Mouse (Mus musculus) inflammation-experienced regulatory T-cells, adult 6 months (primary cell): Measurements from ENCODE around the gene Smarcad1. TPM values are rescaled to one million over a fixed set of nuclear protein-coding genes. Genes with fewer than 3 reads are reported as not detected.
A peak's percentile ranks its signal among the peaks of the same experiment; 100 is the strongest.
"Not testable (repeated sequence)": the region's sequence is repeated elsewhere in the genome, so short reads cannot be mapped to it uniquely, and the experiment has no call there.

Experiments used
- ATAC-seq: one replicate; pipeline ENCODE4 v1.8.0; 2017
- polyA plus RNA-seq, 3 experiments: library from polyadenylated mRNA; unstranded; fragments of 100-300 nt; shearing (Covaris generic); gene quantifications; one replicate each; pipeline ENCODE4 v1.2.1; 2017

Gene Smarcad1
- polyA plus RNA-seq, result 10 to 100 TPM; 33.8 to 56.1 (median 35.1) TPM

DNA sequence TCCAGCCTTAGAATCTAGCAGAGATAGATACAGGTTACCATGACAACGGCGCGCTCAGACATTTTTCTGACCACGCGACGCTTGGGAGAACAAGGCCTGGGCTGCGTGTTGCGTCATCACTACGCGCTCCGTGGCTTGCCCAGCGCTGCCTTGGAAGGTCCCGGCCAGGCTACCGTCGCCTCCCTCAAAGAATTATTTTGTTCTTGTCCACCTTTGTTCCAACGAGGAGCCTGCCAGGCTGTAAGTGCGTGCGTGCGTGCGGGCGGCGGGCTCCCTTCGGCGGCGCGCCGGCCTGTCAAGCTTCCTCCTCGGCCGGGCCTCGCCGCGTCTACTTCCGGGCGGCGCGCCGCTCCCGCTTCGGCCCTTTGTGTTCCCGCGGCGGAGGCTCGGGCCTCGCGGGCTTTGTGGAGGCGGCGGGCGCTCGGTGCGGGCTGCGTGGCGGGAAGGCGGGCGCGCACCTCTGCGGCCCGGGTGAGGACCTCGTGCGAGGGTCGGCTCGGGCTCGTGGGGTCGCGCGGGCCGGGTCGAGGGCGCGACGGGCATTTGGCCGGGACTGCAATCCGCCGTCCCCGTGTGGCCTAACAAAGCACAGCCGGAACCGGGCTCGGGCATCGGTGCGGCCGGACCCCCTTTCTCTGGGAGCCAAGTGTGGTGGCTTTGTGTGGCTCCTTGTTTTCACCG, at the start of gene Smarcad1:
Gene Smarcad1 (plus strand): TSS at position 93 of the 681 bp plus-strand sequence.
- ATAC-seq, result peak; percentile 86

DNA sequence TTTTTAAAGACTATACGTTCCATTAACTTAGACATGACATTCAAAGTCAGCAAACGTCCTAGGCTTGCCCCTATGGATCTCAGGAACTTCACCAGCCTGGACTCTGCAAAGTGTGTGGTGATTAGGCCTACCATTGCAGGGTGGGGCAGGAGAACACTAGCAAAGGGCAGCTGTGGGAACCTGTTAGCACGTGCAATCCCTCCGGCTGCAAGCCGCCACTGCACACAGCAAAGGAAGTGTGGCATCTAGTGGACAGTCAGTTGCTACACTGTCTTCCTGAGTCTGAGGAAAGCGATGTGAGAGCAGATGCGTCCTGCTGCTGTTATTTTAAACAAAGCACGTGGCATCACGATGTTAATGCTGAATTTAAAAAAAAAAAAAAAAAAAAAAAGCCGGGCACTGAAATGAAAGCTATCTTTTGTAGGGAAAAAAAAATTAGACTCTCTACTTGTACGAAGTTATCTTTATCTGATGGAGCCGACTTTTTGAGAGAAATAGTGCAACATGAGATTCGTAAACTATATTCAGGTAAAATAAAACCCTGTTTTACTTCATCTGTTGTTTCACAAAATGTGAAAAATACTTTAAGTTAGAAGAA, 45.5 kb upstream of the Smarcad1 start:
- ATAC-seq, result no peak

DNA sequence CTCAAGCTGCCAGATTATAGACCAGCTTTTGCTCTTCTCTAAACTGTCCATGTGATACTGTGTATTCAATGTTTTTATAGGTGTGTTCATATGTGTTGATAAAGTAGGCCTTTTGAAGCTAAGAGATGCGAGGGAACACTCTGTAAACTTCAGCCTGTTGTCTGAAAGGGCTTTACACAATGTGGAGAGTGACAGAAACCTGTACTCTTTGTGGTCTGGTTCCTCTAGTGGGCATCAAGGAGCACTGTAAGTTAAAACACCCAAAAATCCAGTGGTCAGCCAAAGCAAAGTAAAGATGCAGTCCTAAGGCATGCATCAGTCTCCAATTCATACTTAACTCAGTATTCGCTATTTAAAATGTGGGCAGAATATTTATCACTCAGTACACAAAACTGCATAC, 44.6 kb upstream of the Smarcad1 start:
- no peak for ATAC-seq

DNA sequence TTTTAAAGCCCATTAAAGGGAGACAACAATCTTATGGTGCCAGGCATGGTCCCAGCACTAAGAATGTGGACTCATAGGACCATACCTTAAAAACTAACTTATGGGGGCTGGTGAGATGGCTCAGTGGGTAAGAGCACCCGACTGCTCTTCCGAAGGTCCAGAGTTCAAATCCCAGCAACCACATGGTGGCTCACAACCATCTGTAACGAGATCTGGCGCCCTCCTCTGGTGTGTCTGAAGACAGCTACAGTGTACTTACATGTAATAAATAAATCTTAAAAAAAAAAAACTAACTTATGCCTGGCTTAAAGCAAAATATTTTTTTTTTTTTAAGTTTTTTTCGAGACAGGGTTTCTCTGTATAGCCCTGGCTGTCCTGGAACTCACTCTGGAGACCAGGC, 41.6 kb upstream of the Smarcad1 start:
- ATAC-seq, result not testable (repeated sequence)

DNA sequence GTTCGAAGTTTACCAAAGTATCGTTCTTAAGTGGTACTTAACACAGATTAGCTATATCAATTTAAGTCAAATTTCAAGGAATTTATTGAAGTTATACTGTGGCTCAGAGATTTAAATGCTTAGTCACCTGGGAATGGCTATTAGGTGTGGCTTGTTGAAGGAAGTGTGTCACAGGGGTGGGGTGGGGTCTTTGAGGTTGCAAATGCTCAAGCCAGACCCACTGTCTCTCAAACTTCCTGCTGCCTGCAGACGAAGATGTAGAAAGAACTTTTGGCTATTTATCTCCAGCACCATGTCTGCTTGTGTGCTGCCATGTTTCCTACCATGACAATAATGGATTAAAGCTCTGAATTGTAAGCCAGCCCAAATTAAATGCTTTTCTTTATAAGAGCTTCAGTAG, 40.2 kb upstream of the Smarcad1 start:
- no peak for ATAC-seq

DNA sequence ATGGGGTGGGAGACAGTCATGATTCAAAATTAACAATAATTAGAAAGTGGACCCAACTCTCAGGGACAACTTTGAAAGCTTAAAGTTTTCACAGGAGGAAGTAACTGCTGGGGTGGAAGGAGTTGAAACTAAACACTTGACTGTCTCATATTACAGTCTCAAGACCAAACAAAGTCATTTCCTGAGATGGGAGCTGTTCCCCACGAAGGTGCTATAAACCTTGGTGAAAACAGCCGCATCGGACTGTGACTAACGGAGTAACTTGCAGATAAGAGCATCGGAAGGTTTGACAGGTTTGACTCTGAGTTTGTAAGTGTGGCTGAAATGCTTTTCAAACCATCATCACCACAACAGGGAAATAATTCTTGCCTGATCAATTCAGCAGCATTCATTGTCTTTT, 33.5 kb upstream of the Smarcad1 start:
- no peak for ATAC-seq

DNA sequence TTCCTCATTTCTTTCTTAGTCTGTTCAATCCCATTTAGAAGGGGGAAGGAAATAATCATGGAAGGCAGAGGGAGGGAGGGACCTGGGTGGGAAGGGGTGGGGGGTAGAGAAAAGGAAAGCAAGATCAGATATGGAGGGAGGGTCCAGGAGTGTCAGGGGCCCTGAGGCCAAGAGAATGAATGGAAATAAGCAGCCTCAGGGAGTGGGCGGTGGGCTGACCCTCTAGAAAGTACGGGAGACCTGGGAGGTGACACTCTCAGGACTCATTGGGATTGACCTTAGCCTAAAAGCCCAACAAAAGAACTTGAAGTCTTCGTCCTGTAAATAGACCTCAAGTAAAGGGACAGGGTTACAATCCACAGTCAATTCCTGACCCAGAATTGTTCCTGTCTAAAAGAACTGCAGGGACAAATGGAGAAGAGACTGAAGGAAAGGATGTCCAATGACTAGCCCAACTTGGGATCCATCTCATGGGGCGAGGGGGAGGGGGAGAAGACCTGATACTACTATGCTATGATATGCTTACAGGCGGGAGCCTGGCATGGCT, 30.9 kb upstream of the Smarcad1 start:
- ATAC-seq, result no peak

DNA sequence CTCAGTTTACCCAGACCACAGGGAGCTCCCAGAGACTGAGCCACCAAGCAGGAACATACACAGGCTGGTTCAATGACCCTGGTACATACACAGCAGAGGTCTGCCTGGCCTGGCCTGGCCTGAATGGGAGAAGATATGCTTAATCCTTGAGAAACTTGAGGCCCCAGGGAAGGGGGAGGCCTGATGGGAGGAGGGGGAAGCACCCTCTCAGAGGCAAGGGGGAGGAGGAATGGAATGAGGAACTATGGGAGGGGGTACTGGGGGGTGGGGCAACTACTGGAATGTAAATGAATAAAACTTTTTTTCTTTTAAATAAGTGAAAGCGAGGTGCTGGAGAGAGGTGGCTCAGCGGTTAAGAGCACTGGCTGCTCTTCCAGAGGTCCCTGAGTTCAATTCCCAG, 30.2 kb upstream of the Smarcad1 start:
- ATAC-seq, result no peak

DNA sequence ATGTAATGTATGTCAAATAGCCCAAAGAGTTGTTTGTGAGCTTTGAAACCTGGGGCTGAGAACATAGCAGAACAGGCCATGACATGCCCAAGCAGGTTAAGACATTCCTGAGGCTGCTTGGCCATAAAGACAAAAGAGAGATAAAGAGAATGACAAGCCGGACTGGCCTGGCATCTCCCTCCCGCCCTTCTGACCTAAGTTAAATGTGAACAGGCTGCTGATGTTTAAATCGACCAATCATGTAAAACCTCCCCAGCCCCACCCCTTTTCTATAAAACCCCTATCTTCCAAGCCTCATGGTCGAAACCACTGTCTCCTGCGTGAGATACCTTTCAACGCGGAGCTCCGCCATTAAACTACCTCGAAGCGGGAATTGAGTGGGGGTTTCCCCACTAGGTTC, 24.8 kb upstream of the Smarcad1 start:
- ATAC-seq, result no peak

DNA sequence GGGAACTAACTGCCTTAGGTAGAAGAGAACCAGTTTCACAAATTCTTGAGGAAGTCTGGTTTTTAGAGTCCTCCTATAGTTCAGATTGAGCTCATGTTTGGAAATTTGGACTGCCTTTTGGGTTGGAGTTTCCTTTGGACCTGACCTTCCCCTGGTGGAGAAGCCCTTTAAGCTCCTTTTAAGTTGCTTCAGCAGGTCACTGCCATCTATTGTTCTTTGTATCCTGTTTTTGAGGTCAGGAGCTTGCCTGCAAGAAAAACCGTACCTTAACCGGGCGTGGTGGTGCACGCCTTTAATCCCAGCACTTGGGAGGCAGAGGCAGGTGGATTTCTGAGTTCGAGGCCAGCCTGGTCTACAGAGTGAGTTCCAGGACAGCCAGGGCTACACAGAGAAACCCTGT, 23.4 kb upstream of the Smarcad1 start:
- ATAC-seq, result not testable (repeated sequence)

DNA sequence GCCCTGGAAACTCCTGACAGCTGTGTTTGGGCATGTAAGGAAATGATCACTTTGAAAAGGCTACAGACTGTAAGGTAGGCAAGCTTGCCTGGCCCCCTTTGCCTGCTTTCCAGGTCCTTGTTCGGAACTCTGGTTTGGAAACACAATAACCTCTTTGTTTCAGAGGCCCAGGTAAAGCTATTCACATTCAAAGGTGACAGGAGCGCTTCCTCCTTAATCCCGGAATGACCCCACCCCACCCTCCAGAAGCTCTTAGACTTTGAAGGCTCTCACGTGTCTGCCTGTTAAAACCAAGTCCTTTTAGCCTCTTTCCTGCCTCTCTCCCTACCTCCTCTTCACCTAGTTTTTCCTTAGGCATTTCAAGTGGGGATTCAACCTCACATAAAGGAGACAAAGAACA, 20.5 kb upstream of the Smarcad1 start:
- ATAC-seq, result no peak

DNA sequence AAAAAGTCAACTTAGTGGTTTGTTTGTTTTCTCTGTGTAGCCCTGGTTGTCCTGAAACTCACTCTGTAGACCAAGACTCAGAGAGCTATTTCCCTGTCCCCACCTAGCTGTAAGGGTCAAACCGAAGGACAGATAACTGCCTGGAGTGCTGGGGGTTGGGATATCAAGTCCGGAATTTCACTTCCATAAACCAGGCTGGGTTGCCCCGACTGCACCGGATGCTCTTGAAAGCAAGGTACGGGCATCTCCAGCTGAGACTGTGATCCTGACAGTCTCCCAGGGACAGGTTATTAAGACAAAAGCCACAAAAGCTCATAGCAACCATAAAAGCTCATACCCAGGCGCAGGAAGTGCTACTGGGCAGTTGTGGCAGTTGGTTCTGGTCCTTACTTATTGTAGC, 19.3 kb upstream of the Smarcad1 start:
- ATAC-seq, result no peak

DNA sequence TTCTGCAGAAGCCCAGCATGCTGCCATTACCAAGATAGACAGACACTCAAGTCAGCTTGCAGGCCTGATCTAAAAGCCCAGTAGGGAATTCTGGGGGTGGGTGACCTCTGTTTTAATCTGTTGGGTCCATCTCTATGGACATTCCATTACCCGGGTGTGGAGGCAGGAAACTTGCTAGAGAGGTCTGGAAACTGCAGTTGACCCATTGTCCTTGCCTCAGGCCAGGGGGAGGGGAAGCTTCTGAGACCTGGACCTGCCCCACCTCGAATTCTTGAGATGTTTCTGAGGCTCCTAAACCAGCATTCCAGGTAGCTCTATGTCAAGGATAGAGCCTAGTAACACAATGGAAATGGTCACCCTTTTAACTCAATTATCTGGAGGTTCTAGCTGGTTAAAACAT, 17.7 kb upstream of the Smarcad1 start:
- ATAC-seq, result no peak

DNA sequence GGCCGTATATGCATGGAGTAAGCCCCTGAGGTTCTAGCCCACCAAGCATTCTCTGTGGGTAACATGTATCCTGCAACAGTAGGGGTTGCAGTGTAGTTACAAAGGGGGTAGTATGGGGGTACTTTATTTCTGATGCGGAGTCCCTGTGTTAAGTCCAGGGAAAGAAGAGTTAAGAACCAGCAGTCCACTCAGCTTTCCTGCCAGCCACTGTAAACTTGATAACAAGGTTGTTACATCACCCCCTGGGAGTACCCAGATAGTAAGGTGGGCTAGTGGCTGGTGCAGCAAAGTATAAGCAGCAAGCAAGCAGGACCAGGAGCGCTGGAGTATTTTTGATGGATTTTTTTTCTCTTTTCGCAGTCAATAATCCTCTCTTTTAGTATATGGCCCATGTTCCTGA, 17.3 kb upstream of the Smarcad1 start:
- no peak for ATAC-seq

DNA sequence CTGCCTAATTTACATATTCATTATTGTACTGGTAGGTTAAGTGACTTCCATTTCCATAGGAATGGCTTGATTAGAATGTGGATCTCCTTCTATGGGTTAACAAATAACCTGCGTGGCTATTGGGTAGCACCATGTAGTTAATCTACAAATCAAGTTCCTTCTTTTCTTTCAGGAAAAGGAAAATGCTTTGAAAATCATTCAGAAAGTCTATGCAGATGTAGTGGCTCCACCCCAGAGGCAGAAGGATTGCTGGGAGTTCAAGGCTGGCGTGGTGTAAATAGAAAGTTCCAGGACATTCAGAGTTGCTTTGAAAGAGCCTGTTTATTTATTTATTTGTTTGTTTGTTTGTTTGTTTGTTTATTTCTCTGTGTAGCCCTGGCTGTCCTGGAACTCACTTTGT, 7.7 kb upstream of the Smarcad1 start:
- ATAC-seq, result no peak

DNA sequence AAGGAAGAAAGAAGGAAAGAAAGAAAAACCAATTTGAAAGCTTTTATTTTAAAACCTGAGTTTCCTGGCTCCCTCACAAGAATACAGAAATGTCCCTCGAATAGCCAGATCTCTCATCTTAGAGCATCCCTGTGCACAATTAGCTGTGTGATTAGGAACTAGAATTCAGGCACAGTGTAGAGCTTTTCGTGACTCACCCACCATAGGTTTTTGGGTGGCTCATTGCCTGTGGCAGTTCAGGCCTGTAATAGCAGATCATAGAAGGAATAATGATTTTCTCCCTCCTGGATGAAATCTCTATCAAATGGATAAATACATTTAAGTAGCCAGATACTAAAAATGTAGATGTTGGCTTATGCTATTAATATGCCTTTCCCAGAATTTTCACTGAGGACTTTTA, 6.9 kb upstream of the Smarcad1 start:
- no peak for ATAC-seq

DNA sequence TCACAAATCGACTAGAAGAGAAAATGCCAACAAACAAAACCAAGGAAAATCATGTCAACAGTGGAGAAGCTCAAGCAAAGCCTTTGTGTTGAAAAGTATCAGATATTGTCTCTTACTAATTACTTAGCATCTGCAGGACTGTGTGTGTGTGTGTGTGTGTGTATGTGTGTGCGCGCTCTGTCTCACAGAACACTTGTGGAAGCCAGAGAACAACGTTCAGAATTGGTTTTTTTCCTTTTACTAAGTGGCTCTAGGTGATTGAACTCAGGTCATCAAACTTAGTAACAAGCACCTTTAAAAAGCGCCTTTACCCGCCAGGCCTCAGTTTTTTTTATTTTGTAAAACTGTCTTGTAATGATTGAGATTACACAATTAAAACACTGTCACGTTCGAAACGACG, 451 bp upstream of the Smarcad1 start:
- ATAC-seq, result no peak

DNA sequence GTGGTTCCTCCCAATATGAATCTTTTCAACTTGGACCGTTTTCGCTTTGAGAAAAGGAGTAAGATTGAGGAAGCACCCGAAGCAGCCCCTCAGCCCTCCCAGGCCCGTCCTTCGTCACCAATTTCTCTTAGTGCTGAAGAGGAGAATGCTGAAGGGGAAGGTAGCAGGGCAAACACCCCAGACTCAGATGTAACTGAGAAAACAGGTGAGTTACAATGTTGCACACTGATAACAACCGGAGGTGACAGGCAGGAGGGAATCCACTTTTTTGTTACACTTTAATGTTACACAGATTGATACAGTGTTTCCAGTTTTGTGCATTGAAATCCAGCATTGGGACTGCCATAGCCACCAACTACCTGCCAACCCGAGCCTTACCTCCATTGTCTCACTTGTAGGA, 858 bp downstream of the Smarcad1 start:
- ATAC-seq, result peak; percentile 2

DNA sequence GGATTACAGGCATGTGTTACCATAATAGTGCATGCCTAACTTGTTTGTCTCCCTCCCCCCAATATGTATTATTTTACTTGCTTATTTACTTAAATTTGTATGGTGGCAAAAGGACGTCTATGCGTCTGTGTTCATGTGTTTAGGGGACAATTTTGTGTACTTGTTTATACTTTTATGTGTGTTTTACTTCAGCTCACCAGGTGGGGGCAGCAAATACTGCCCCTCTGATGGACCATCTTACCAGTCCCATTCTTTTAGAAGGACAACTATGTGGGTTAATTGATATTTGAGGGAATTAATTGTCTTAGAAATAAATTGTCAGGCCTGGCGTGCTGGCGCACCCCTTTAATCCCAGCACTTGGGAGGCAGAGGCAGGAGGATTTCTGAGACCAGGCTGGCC, 6.7 kb downstream of the Smarcad1 start:
- no peak for ATAC-seq

DNA sequence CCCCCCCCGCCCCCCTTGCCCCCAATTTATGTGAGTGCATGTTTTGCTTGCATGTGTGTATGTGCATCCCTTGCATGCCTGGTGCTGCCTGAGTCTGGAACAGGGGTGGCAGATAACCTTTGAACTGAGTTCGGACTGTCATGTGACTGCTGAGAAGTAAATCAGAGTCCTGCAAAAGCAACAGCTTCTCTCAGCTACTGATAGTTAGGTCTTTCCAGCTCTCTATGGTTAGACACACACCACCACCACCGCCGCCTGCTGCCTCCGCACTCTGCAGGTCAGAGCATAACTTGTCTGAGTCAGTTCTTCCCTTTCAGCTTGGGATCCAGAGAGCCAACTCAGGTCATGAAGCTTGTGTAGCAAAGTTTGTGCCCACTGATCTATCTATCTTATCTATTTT, 14.2 kb downstream of the Smarcad1 start:
- no peak for ATAC-seq

DNA sequence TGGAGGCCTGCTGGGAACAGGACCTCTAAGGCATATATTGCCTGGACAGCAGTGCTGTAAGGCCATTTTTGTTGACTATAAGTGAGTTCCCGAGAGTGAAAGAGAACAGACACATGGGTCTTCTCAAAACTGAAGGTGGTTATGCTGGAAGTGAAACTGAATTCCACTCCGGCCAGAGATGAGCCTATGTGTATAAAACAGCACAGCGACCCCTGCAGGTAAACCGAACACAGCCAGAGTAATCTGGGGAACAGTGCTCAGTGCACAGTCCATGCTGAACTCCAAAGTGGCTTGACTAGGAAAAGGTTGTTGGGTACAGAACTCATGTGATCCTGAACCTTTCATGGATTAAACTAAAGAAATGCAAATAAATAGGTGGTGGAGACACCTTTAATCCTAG, 14.8 kb downstream of the Smarcad1 start:
- ATAC-seq, result not testable (repeated sequence)

DNA sequence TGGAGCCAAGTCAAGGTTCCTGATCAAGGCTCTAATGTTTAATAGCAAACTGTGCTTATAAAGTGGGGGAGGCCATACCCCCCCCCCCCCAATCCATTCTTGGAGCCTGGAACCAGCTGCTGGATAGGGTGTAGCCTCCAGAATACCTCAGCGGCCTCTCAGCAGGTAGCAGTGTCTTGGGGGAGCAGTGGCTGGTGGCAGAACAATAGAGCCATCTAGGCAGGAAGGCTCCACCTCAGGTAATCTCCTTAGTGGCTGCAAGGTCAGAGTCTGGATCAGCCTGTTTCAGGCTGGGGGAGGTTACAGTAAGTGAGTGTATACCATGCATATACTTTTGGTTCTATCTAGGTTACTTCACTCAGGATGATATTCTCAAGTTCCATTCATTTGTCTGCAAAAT, 18.7 kb downstream of the Smarcad1 start:
- ATAC-seq, result no peak

DNA sequence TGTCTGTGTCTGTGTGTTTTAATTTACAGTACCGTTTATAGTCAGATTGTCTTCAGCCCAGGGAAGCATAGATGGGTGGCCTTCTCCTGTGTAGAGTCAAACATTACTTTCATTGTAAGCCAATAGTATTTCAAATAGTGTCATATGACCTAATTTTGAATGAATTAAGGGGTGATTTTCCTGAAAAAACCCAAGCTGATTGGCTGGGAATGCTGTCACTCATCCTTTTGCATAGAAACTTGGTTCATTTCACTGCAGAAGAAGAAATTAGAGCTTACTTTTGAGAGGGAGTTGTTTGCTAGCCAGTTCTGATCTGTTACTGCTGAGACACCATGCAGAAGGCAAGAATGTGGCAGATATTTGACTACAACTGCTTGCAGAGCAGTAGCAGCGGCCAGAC, 32.8 kb downstream of the Smarcad1 start:
- ATAC-seq, result no peak

DNA sequence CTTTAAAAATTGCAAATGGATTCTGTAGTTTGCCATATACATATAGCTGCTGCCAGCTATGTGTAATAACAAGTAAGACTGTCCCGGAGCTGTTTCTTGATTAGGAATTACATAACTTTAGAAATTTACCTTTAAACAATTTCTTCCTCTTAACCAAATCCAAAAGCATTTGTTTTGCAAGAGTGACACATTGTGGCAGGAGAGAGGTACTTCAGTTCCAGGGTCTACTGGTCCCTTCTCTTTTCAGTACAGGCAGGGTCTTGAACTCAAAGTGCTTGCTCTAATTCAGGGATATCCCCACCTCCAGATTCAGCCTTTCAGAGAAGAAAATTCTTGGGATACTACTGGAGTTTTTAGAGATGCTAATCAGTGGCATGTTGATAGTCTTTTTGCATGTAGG, 36.8 kb downstream of the Smarcad1 start:
- peak; percentile 69 for ATAC-seq

DNA sequence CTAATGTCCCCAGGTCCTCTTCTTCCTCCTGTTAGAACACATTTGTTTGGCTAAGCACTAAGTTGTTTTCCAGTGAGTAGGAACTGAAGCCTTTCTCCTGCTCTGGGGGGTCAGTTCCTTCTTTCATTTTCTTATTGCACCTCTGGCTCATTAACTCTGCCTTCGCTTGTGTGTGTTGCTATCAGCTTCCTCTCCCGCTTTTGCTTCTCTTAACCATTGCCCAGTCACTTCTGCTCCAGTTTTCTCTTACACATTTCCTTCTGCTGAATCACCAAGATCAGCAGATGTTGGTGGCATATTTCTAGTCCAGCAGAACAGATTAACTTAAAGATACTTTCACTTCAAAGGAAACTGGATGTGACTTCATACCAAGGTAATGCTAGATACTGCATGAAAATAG, 72.5 kb downstream of the Smarcad1 start:
- ATAC-seq, result no peak
